29 mouse cellular contexts compared by ENCODE assay signal in genomic region chr13:72581276-72581675, GRCm38 (mm10). TPM values are rescaled to one million over a fixed set of nuclear protein-coding genes. Genes with fewer than 3 reads are reported as not detected.
"Had no signal": no experiment of that assay in that cellular context is flagged by ENCODE, and none has a peak within 500 bp of the region (broad histone marks: within the 10 kb centered on the region; RNA-seq: fewer than 3 reads in every experiment).

No protein-coding gene starts in this region.

- H3K4me1 ChIP-seq: heart, embryonic 13.5 days; heart, embryonic 15.5 days; hindbrain, embryonic 13.5 days; hindbrain, embryonic 15.5 days; kidney, embryonic 15.5 days; limb, embryonic 13.5 days; limb, embryonic 15.5 days; liver, embryonic 12.5 days had no signal

- H3K4me2 ChIP-seq: heart, embryonic 11.5 days; heart, embryonic 13.5 days; heart, embryonic 15.5 days; hindbrain, embryonic 13.5 days; hindbrain, embryonic 15.5 days; kidney, embryonic 15.5 days; limb, embryonic 13.5 days; limb, embryonic 15.5 days; liver, embryonic 12.5 days had no signal

- H3K9me3 ChIP-seq: heart, embryonic 13.5 days; heart, embryonic 15.5 days; kidney, embryonic 15.5 days; limb, embryonic 13.5 days; limb, embryonic 15.5 days; liver, embryonic 12.5 days had no signal

- DNase-seq: gastrocnemius, postnatal 14 days; gastrocnemius, postnatal 36 days; heart, adult 18-20 months; heart, postnatal 36 days; kidney, adult 11 months; kidney, adult 2 months; kidney, adult 9 months; kidney, postnatal 14 days; kidney, postnatal 36 days; layer of hippocampus, adult 9-11 months; layer of hippocampus, postnatal 36 days; left cerebral cortex, postnatal 4 days had no signal

- H3K27ac ChIP-seq: heart, embryonic 13.5 days; heart, embryonic 15.5 days; hindbrain, embryonic 13.5 days; hindbrain, embryonic 15.5 days; hindbrain, postnatal 0 days; kidney, embryonic 15.5 days; kidney, postnatal 0 days; limb, embryonic 13.5 days; limb, embryonic 15.5 days; liver, embryonic 12.5 days had no signal

- H3K36me3 ChIP-seq: heart, embryonic 13.5 days; heart, embryonic 15.5 days; hindbrain, embryonic 13.5 days; hindbrain, embryonic 15.5 days; kidney, embryonic 15.5 days; limb, embryonic 13.5 days; limb, embryonic 15.5 days; liver, embryonic 12.5 days had no signal

- ATAC-seq: hindbrain, postnatal 0 days; intestine, embryonic 16.5 days; liver, embryonic 12.5 days had no signal

- H3K4me3 ChIP-seq: heart, embryonic 13.5 days; heart, embryonic 15.5 days; hindbrain, embryonic 13.5 days; hindbrain, embryonic 15.5 days; kidney, embryonic 15.5 days; limb, embryonic 13.5 days; limb, embryonic 15.5 days; liver, embryonic 12.5 days had no signal

- H3K27me3 ChIP-seq: heart, embryonic 13.5 days; heart, embryonic 15.5 days; hindbrain, embryonic 13.5 days; hindbrain, embryonic 15.5 days; liver, embryonic 12.5 days had no signal

- H3K9ac ChIP-seq: heart, embryonic 13.5 days; heart, embryonic 15.5 days; hindbrain, embryonic 13.5 days; hindbrain, embryonic 15.5 days; kidney, embryonic 15.5 days; limb, embryonic 13.5 days; limb, embryonic 15.5 days; liver, embryonic 12.5 days had no signal

RNA-seq across cellular contexts. Expression of gene Irx2, which starts 47.3 kb away (rescaled TPM):
- total RNA-seq: gastrocnemius, adult 18-20 months; gastrocnemius, postnatal 14 days; gastrocnemius, postnatal 36 days; hematopoietic stem cell, adult 5-6 weeks; layer of hippocampus, postnatal 36 days; left cerebral cortex, adult 18-20 months; left cerebral cortex, postnatal 25 days; liver, adult 2 months had no signal
- polyA plus RNA-seq: intestine, embryonic 16.5 days; liver, adult 2 months; liver, embryonic 12.5 days had no signal
